Mouse (Mus musculus) stomach, embryonic 16.5 days (tissue): ENCODE measurements at regions not wholly inside any gene's neighbourhood (a gene's known extent, or its start where the extent isn't known, plus 50 kb on each side); places are given as distances from the start of the nearest gene placed in this dataset.

Experiments used
- ATAC-seq: fragments of 200-750 bp; cut with Nextera tagmentation; 2 replicates; pipeline ENCODE4 v1.8.0; 2017; ENCODE audit warnings: moderate number of reproducible peaks, moderate TSS enrichment; ENCODE audit not compliant: insufficient read depth, low FRiP score
- H3K27ac ChIP-seq: fragments of 300-500 bp; sonication (generic); 2 replicates; pipeline ENCODE4 v1.5.1; 2014; ENCODE audit warnings: low read length
- H3K27me3 ChIP-seq: fragments of 300-500 bp; sonication (generic); 2 replicates; pipeline ENCODE4 v1.6.1; 2014; ENCODE audit warnings: low read length, control low read depth, mixed read lengths; ENCODE audit not compliant: control insufficient read depth, insufficient read depth
- H3K36me3 ChIP-seq: fragments of 300-500 bp; sonication (generic); 2 replicates; pipeline ENCODE4 v1.6.1; 2014; ENCODE audit warnings: low read length; ENCODE audit not compliant: control insufficient read depth, insufficient read depth
- H3K4me1 ChIP-seq: fragments of 300-500 bp; sonication (generic); 2 replicates; pipeline ENCODE4 v1.6.1; 2014; ENCODE audit warnings: low read length, control low read depth, mixed read lengths; ENCODE audit not compliant: control insufficient read depth, insufficient read depth
- H3K4me2 ChIP-seq: fragments of 300-500 bp; sonication (generic); 2 replicates; pipeline ENCODE4 v1.6.1; 2014; ENCODE audit warnings: low read depth, low read length, mixed read lengths
- H3K4me3 ChIP-seq: fragments of 300-500 bp; sonication (generic); replicated peaks from 2 replicates; pipeline ENCODE4 v1.5.1; 2014; ENCODE audit warnings: mild to moderate bottlenecking, low read length
- H3K9ac ChIP-seq: fragments of 300-500 bp; sonication (generic); 2 replicates; pipeline ENCODE4 v1.6.1; 2014; ENCODE audit warnings: low read length
- H3K9me3 ChIP-seq: fragments of 300-500 bp; sonication (generic); replicated peaks from 2 replicates; pipeline ENCODE4 v1.6.1; 2016; ENCODE audit warnings: low read length, control low read depth; ENCODE audit not compliant: control insufficient read depth
- WGBS: fragments of 180-500 bp; shearing (Covaris S2); extraction: QIAGEN DNeasy Blood & Tissue Kit; methylation state at CpG from one replicate; pipeline ENCODE4 v1.1.7; 2014; 5-methylcytosine and 5-hydroxymethylcytosine counted together

DNA sequence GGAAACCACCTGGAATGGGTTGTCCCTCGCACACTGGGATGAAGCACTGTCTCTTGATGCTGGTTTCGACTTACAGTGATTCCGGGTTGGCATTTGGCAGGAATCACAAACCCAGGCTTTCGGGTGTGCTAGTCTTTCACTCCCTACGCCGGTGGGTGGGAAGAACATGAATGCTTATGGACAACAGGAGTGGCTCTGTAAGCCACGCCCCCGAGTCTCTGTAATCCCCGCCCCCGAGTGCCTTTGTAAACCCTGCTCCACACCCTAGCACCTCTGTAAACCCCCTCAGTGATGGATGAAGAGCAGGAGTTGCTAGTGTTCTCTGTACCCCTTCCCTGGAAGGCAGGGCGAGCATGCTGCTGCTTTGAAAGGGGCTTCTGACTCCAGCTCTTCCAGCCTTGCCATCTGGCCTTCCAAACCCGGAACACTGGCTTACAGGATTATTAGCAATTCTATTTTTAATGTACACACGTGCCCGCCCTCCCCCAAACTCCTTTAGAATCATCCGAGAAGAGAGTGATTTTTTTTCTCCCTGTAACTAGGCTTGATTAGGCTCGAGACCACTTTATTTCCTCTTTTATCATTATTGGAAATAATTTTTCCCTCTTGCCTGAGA lies 272.6 kb downstream of the Vrk1 start:
- Histone ChIP-seq H3K9me3 (no peaks in the 10 kb centered on the region; the same call in 1 of the 2 replicates), H3K4me3 (no peak overlapping the region), H3K9ac (no peak overlapping the region), H3K27me3 (no peaks in the 10 kb centered on the region), H3K4me2 (no peak overlapping the region), H3K36me3 (no peaks in the 10 kb centered on the region), H3K27ac (no peak overlapping the region), H3K4me1 (no peaks in the 10 kb centered on the region)
- ATAC-seq: no peak
- whole genome bisulfite sequencing: 56% methylated on average over 16 of the region's 16 CpGs

DNA sequence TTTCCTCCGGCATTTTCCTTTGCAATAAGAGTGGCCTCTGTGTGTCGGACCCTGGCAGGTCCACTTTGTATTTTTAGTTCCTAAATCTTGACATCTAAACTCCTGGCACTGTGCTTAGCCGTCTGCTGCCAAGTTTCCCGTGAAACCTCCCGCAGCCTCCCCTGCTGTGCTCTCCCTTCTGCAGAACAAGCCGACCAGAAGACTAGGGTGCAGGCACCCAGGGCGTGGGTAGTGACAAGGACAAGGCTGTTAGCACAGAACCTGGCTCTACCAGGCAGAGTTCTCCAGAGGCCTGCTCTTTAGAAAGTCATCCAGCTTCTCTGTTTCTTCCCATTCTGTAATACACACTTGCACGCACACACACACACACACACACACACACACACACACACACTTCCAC lies 274.8 kb downstream of the Vrk1 start:
- no peak overlapping the region for H3K9ac ChIP-seq
- no peak overlapping the region for H3K27ac ChIP-seq
- no peak overlapping the region for H3K4me2 ChIP-seq
- no peaks in the 10 kb centered on the region for H3K27me3 ChIP-seq
- H3K4me1 ChIP-seq: no peaks in the 10 kb centered on the region
- no peak overlapping the region for H3K4me3 ChIP-seq
- 75% methylated on average over 8 of the region's 8 CpGs for WGBS
- no peaks in the 10 kb centered on the region; the same call in 1 of the 2 replicates for H3K9me3 ChIP-seq
- H3K36me3 ChIP-seq: no peaks in the 10 kb centered on the region
- no peak for ATAC-seq

DNA sequence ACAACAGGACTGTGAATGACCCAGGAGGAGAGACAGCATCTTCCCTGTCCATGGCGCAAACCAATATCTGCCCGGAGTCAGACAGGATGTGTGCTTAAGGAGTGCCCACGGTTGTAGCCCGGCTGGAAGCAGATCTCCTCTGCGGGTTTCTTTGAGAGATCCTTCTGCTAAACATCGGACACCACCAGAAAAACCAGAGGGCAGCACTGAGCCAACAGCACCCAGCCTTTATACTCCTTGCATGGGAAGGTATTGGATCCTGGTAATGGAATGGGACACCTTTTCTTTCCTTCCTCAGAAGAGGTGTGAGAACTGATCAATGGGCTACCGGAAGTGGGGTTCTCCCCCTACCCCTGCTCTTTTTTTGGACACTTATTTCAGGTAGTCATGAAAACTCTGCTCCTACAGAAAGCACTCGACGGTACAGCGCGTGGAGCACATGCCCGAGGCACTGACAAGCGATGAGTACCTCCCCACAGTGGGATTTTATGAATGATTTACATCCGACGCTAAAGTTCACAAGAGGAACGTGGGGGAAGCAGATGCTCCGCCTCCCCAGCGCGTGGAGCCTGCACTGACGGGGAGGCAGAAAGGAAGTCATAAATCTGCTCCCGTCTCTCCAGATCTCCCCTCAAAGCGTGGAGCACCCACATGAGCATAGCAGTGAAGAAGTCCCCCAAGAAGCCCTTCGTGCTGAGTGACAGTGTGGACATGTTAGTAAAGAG lies 278.9 kb downstream of the Vrk1 start:
- no peak overlapping the region for H3K27ac ChIP-seq
- H3K36me3 ChIP-seq: no peaks in the 10 kb centered on the region
- H3K4me3 ChIP-seq: no peak overlapping the region
- H3K9me3 ChIP-seq: no peaks in the 10 kb centered on the region
- no peak overlapping the region for H3K4me2 ChIP-seq
- 44% methylated on average over 23 of the region's 23 CpGs for WGBS
- ATAC-seq: no peak
- no peak overlapping the region for H3K9ac ChIP-seq
- H3K4me1 ChIP-seq: no peaks in the 10 kb centered on the region
- H3K27me3 ChIP-seq: no peaks in the 10 kb centered on the region

DNA sequence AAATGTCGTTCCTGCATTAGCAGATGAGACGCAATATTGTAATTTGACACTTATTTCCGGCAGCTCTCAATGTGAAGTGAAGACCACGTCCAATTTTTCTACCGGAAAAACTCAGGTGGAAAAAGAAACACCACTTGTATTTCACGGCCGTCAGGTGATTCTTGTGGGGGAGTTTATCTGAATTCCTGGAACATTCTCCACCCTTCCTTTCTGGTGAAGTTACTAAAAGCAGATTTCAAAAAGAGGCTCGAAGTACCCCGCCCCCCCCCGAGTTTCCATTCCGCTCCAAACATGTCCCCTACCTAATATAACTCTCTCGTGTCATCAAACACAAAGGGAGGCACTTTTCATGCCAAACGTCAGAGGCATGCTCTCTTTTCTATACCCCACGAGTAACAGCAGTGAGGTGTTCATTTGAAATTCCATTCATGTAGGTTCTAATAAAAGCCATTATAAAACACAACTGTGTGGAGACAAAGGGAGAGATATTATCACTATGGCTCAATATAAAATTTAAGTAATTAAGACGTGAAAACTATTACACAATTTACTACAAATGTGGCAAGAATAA lies 281.5 kb downstream of the Vrk1 start:
- Histone ChIP-seq H3K9ac (no peak overlapping the region), H3K27ac (no peak overlapping the region), H3K27me3 (no peaks in the 10 kb centered on the region), H3K9me3 (no peaks in the 10 kb centered on the region), H3K36me3 (no peaks in the 10 kb centered on the region), H3K4me1 (no peaks in the 10 kb centered on the region), H3K4me2 (no peak overlapping the region), H3K4me3 (no peak overlapping the region)
- WGBS: 60% methylated on average over 15 of the region's 15 CpGs
- no peak for ATAC-seq

DNA sequence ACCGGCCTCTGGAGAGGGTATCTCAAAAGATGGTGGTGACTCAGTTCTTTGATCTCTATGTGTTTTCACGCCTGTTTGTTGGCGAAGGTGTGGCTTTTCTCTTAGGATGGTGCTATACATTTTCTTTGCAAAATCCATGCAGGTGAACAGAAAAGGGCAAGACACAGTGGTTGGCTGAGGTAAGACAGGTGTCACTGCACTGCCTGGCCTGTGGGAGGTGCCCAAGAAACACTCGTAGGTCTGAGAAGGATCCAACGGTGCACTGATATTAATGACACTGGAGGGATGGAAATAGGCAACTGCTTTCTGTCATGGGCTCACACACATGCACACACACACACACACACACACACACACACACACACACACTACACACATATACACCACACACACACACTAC lies 283.1 kb downstream of the Vrk1 start:
- Histone ChIP-seq H3K27me3 (no peaks in the 10 kb centered on the region), H3K9ac (no peak overlapping the region), H3K27ac (no peak overlapping the region), H3K4me3 (no peak overlapping the region), H3K36me3 (no peaks in the 10 kb centered on the region), H3K9me3 (no peaks in the 10 kb centered on the region), H3K4me2 (no peak overlapping the region), H3K4me1 (no peaks in the 10 kb centered on the region)
- ATAC-seq: no peak
- whole genome bisulfite sequencing: 63% methylated on average over 5 of the region's 5 CpGs

DNA sequence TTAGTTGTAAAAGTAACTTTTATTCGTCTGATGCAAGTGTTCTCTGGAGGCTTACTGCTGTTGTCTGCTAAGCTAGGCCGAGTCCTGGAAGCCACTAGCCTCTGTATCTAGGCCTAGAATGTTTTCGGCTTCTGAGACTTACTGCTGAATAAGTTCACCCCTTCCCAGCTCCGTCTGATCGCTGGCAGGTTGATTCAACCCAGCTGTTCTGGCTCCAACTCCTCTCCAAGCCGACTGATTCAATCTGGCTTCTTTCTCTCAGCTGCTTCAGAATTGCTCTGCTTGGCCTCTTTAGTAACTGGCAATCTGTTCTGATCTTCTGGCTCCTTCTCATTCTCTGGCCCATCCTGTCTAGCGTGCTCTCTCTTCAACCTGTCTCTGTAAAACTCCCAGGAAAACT lies 285.6 kb downstream of the Vrk1 start:
- no peak overlapping the region for H3K4me2 ChIP-seq
- no peak overlapping the region for H3K4me3 ChIP-seq
- WGBS: 44% methylated on average over 7 of the region's 7 CpGs
- ATAC-seq: no peak
- no peaks in the 10 kb centered on the region for H3K36me3 ChIP-seq
- H3K9me3 ChIP-seq: no peaks in the 10 kb centered on the region
- no peaks in the 10 kb centered on the region for H3K4me1 ChIP-seq
- H3K27me3 ChIP-seq: no peaks in the 10 kb centered on the region
- H3K27ac ChIP-seq: no peak overlapping the region
- H3K9ac ChIP-seq: no peak overlapping the region

DNA sequence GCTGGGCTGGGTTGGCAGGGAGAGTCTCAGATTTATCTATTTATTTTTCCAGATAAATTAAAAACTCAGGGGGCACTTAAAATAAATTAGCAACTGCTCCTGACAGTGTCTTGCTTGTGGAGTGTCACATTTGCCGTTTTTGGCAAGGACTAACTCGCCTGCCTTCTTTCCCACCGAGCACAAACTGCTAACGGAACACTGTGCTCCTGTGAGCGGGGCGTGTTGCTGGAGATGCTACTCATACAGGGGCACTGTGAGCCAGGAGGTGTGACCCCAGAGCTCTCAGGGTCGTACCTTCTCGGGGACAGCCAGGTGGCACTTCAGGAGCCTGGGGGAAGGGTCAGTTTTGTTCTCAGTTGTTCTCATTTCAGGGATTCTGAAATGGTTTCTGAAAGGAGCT lies 292.6 kb downstream of the Vrk1 start:
- Histone ChIP-seq H3K4me1 (no peaks in the 10 kb centered on the region), H3K36me3 (no peaks in the 10 kb centered on the region), H3K9ac (no peak overlapping the region), H3K27ac (no peak overlapping the region), H3K9me3 (no peaks in the 10 kb centered on the region), H3K4me3 (no peak overlapping the region), H3K4me2 (no peak overlapping the region), H3K27me3 (no peaks in the 10 kb centered on the region)
- 55% methylated on average over 8 of the region's 8 CpGs for WGBS
- ATAC-seq: no peak

DNA sequence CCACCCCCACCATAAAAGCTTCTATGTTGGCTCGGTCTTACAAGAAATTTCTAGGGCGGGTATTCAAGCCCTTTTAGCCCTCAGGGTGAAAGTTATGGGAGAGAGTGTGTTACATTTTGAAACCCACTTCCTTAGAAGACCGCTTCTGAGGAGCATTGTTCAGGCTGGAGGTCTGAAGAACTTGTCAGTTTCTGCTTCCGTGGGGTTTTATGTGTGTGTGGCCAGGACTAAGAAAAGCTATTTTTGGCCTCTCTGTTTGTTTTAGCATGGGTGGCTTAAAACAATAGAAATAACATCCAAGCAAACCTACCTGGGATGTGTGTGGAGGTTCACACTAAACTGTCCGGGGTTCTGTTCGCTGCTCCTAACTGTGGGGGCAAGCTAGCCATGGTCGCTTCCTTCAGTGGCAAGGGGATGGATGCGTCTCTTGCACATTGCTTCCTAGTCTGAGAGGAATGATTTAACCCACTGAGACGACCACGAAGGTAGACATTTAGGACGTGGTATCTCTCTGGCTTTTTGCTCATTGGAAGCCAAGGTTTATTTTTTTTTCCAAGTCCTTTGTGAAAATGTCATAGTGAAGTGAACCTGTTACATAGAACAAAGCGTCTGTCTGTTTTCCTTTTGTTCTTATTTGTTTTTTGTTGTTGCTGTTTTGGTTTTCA lies 298.4 kb downstream of the Vrk1 start:
- Histone ChIP-seq H3K27me3 (no peaks in the 10 kb centered on the region; the same call in 1 of the 2 replicates), H3K36me3 (no peaks in the 10 kb centered on the region), H3K4me2 (no peak overlapping the region), H3K9me3 (no peaks in the 10 kb centered on the region), H3K27ac (no peak overlapping the region), H3K4me3 (no peak overlapping the region), H3K4me1 (no peaks in the 10 kb centered on the region), H3K9ac (no peak overlapping the region)
- ATAC-seq: no peak
- WGBS: 71% methylated on average over 12 of the region's 12 CpGs

DNA sequence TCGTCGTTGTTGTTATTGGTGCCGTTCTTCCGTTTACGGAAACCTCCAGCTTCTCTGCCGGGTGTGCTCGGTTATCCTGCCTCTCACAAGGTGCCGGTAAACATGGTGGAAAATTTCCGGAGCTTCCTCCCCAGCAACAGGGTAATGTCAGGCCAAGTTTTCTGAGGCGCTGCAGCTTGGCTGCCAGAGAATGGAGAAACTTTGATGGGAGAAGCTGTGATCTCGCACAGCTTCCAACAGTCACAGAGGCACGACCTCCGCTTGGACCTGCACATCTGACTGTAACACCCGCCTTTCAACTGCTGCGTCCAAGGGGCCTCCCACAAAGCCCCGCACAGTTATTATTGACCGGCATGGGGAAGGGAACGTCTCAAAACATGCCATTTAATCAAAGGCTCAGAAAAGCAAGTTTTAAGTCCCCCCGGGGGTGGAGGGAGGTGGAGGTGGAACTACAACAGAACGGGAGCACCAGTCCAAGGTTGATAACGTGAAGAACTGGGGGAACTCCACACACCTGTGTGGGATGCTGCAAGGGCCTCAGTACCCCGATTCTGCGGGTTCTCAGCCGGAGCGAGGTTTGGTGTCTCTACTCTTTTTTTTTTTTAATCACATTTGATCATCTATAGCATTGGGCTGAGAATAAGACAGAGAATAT lies 299.1 kb downstream of the Vrk1 start:
- 73% methylated on average over 25 of the region's 25 CpGs for WGBS
- no peaks in the 10 kb centered on the region for H3K4me1 ChIP-seq
- H3K9me3 ChIP-seq: no peaks in the 10 kb centered on the region
- H3K36me3 ChIP-seq: no peaks in the 10 kb centered on the region
- no peak overlapping the region for H3K4me3 ChIP-seq
- no peak overlapping the region for H3K27ac ChIP-seq
- H3K9ac ChIP-seq: no peak overlapping the region
- no peak overlapping the region for H3K4me2 ChIP-seq
- no peaks in the 10 kb centered on the region; the same call in 1 of the 2 replicates for H3K27me3 ChIP-seq
- ATAC-seq: no peak
